Mouse (Mus musculus) heart, embryonic 13.5 days (tissue): ENCODE measurements around the gene Ndst2. TPM values are rescaled to one million over a fixed set of nuclear protein-coding genes. Genes with fewer than 3 reads are reported as not detected.
"Not testable (repeated sequence)": the region's sequence is repeated elsewhere in the genome, so short reads cannot be mapped to it uniquely, and the experiment has no call there.

Source experiments
- ATAC-seq: fragments of 200-750 bp; cut with Nextera tagmentation; 2 replicates; pipeline ENCODE4 v1.8.0; 2017; ENCODE audit warnings: moderate TSS enrichment; ENCODE audit not compliant: insufficient number of reproducible peaks, low FRiP score, low TSS enrichment; ENCODE audit errors: extremely low read depth
- H3K27ac ChIP-seq: fragments of 300-500 bp; sonication (generic); replicated peaks from 2 replicates; pipeline ENCODE4 v1.5.1; 2015; ENCODE audit warnings: moderate library complexity, mild to moderate bottlenecking, inconsistent platforms
- H3K27me3 ChIP-seq: fragments of 300-500 bp; sonication (generic); replicated peaks from 2 replicates; pipeline ENCODE4 v1.6.1; 2015; ENCODE audit warnings: mild to moderate bottlenecking, inconsistent platforms
- H3K36me3 ChIP-seq: fragments of 300-500 bp; sonication (generic); 2 replicates; pipeline ENCODE4 v1.6.1; 2015; ENCODE audit warnings: mild to moderate bottlenecking, inconsistent platforms
- H3K4me1 ChIP-seq: fragments of 300-500 bp; sonication (generic); 2 replicates; pipeline ENCODE4 v1.6.1; 2015; ENCODE audit warnings: inconsistent platforms
- H3K4me2 ChIP-seq: fragments of 300-500 bp; sonication (generic); 2 replicates; pipeline ENCODE4 v1.6.1; 2015; ENCODE audit warnings: inconsistent platforms, mild to moderate bottlenecking, moderate library complexity
- H3K4me3 ChIP-seq: fragments of 300-500 bp; sonication (generic); 2 replicates; pipeline ENCODE4 v1.5.1; 2015; ENCODE audit warnings: moderate library complexity, mild to moderate bottlenecking, inconsistent platforms
- H3K9ac ChIP-seq: fragments of 300-500 bp; sonication (generic); 2 replicates; pipeline ENCODE4 v1.6.1; 2015; ENCODE audit warnings: inconsistent platforms, mild to moderate bottlenecking, moderate library complexity
- H3K9me3 ChIP-seq: fragments of 300-500 bp; sonication (generic); 2 replicates; pipeline ENCODE4 v1.6.1; 2016; ENCODE audit warnings: inconsistent platforms
- WGBS: fragments of 180-500 bp; shearing (Covaris S2); methylation state at CpG from one replicate; pipeline ENCODE4 v1.1.7; 2015; ENCODE audit warnings: mixed read lengths; 5-methylcytosine and 5-hydroxymethylcytosine counted together
- polyA plus RNA-seq: library from polyadenylated mRNA; unstranded; fragments of >200 nt; fragmentation: Nextera tagmentation; extraction: Ambion mirVana; gene quantifications from 2 replicates; pipeline ENCODE4 v1.2.1, GENCODE M21; 2015

The Ndst2 gene
- polyA plus RNA-seq, 1 experiment from 2014 or later: 14.9 TPM

GRCm38 (mm10) chr14:20719767-20720166, 14.6 kb downstream of the Ndst2 start:
- Histone ChIP-seq H3K4me3 (no peak overlapping the region), H3K36me3 (peaks cover 100% of the 10 kb centered on the region), H3K4me1 (peaks cover 5% of the 10 kb centered on the region), H3K4me2 (no peak overlapping the region), H3K27me3 (no peaks in the 10 kb centered on the region), H3K27ac (no peak overlapping the region), H3K9me3 (no peaks in the 10 kb centered on the region), H3K9ac (no peak overlapping the region)
- WGBS: 90% methylated on average over 12 of the region's 12 CpGs
- ATAC-seq: no peak

- peaks cover 100% of the 10 kb centered on the region for H3K36me3 ChIP-seq
- H3K27ac ChIP-seq: no peak overlapping the region
- no peak overlapping the region for H3K4me2 ChIP-seq
- peaks cover 17% of the 10 kb centered on the region for H3K4me1 ChIP-seq
- ATAC-seq: no peak
- no peak overlapping the region for H3K9ac ChIP-seq
- no peaks in the 10 kb centered on the region for H3K27me3 ChIP-seq
- no peaks in the 10 kb centered on the region for H3K9me3 ChIP-seq
- WGBS: 85% methylated on average over 10 of the region's 10 CpGs
- no peak overlapping the region for H3K4me3 ChIP-seq
Observed at GRCm38 (mm10) chr14:20718443-20718842, 15.9 kb downstream of the Ndst2 start.

GRCm38 (mm10) chr14:20713832-20714231, 20.5 kb downstream of the Ndst2 start:
- peak; percentile 22; the same call in 1 of the 2 replicates for ATAC-seq
- peaks cover 91% of the 10 kb centered on the region for H3K36me3 ChIP-seq
- H3K4me3 ChIP-seq: no peak overlapping the region
- peak overlapping the region; percentile 64 for H3K9ac ChIP-seq
- H3K4me2 ChIP-seq: peak overlapping the region; percentile 24; the same call in 1 of the 2 replicates
- no peaks in the 10 kb centered on the region for H3K27me3 ChIP-seq
- H3K4me1 ChIP-seq: peaks cover 38% of the 10 kb centered on the region
- no peaks in the 10 kb centered on the region for H3K9me3 ChIP-seq
- WGBS: 24% methylated on average over 11 of the region's 11 CpGs
- H3K27ac ChIP-seq: peak overlapping the region; percentile 83

- 9% methylated on average over 10 of the region's 10 CpGs for WGBS
- Histone ChIP-seq H3K36me3 (peaks cover 53% of the 10 kb centered on the region), H3K4me2 (peak overlapping the region; percentile 87), H3K27me3 (no peaks in the 10 kb centered on the region), H3K4me3 (peak overlapping the region; percentile 99), H3K27ac (peak overlapping the region; percentile 91; the same call in 1 of the 2 replicates), H3K9me3 (no peaks in the 10 kb centered on the region), H3K4me1 (peaks cover 38% of the 10 kb centered on the region), H3K9ac (peak overlapping the region; percentile 99)
- no peak for ATAC-seq
Observed at GRCm38 (mm10) chr14:20708239-20708638, 26.1 kb downstream of the Ndst2 start.

- peak; percentile 84 for ATAC-seq
Observed at GRCm38 (mm10) chr14:20707201-20708190, 26.9 kb downstream of the Ndst2 start, which contains the start of gene Zswim8. TSS of gene Zswim8 (plus strand) at chr14:20707552.

GRCm38 (mm10) chr14:20703461-20703860, 30.9 kb downstream of the Ndst2 start:
- Histone ChIP-seq H3K4me3 (peak overlapping the region; percentile 91), H3K4me2 (peak overlapping the region; percentile 76), H3K36me3 (peaks cover 31% of the 10 kb centered on the region), H3K9ac (peak overlapping the region; percentile 96), H3K27ac (peak overlapping the region; percentile 93), H3K4me1 (peaks cover 53% of the 10 kb centered on the region)
- not testable (repeated sequence) for H3K27me3 ChIP-seq, H3K9me3 ChIP-seq, ATAC-seq
- WGBS: 10% methylated on average over 8 of the region's 8 CpGs

More at GRCm38 (mm10) chr14:20707201-20708190, 26.9 kb downstream of the Ndst2 start, which contains the start of gene Zswim8:
- H3K4me3 ChIP-seq: peak within 1 kb of the TSS; percentile 99
- no peaks in the 10 kb centered on the region for H3K9me3 ChIP-seq
- H3K27me3 ChIP-seq: no peaks in the 10 kb centered on the region
- under 1% methylated on average over 75 of the region's 80 CpGs for WGBS
- peaks cover 45% of the 10 kb centered on the region for H3K36me3 ChIP-seq
- H3K4me1 ChIP-seq: peaks cover 32% of the 10 kb centered on the region
- peak within 1 kb of the TSS; percentile 87 for H3K4me2 ChIP-seq
- peak within 1 kb of the TSS; percentile 91 for H3K27ac ChIP-seq
- H3K9ac ChIP-seq: peak within 1 kb of the TSS; percentile 99

GRCm38 (mm10) chr14:20702741-20703381, 31.5 kb downstream of the Ndst2 start, which contains the start of gene Chchd1:
TSS of gene Chchd1 (plus strand) at chr14:20703006.
- H3K4me1 ChIP-seq: peaks cover 55% of the 10 kb centered on the region
- no peaks in the 10 kb centered on the region for H3K9me3 ChIP-seq
- WGBS: under 1% methylated on average over 61 of the region's 61 CpGs
- peak within 1 kb of the TSS; percentile 93 for H3K27ac ChIP-seq
- H3K4me2 ChIP-seq: peak within 1 kb of the TSS; percentile 76
- peaks cover 37% of the 10 kb centered on the region for H3K36me3 ChIP-seq
- H3K9ac ChIP-seq: peak within 1 kb of the TSS; percentile 96
- H3K4me3 ChIP-seq: peak within 1 kb of the TSS; percentile 91
- ATAC-seq: peak; percentile 66; the same call in 1 of the 2 replicates
- H3K27me3 ChIP-seq: no peaks in the 10 kb centered on the region

- H3K4me1 ChIP-seq: peaks cover 61% of the 10 kb centered on the region
- H3K36me3 ChIP-seq: peaks cover 40% of the 10 kb centered on the region
- 0 out of 2 replicates have a peak, but pooled peaks have one; percentile 35 for ATAC-seq
- H3K27ac ChIP-seq: peak overlapping the region; percentile 93
- no peaks in the 10 kb centered on the region for H3K27me3 ChIP-seq
- WGBS: 6% methylated on average over 15 of the region's 15 CpGs
- H3K4me2 ChIP-seq: peak overlapping the region; percentile 76
- peak overlapping the region; percentile 91 for H3K4me3 ChIP-seq
- peak overlapping the region; percentile 96 for H3K9ac ChIP-seq
- no peaks in the 10 kb centered on the region for H3K9me3 ChIP-seq
Observed at GRCm38 (mm10) chr14:20702096-20702740, 32.1 kb downstream of the Ndst2 start.

- Histone ChIP-seq H3K4me2 (peak overlapping the region; percentile 76), H3K27ac (peak overlapping the region; percentile 93), H3K27me3 (no peaks in the 10 kb centered on the region), H3K36me3 (peaks cover 40% of the 10 kb centered on the region), H3K4me1 (peaks cover 65% of the 10 kb centered on the region), H3K4me3 (peak overlapping the region; percentile 91), H3K9me3 (no peaks in the 10 kb centered on the region), H3K9ac (peak overlapping the region; percentile 96)
- no peak for ATAC-seq
- WGBS: 72% methylated on average over 8 of the region's 8 CpGs
Observed at GRCm38 (mm10) chr14:20701554-20701953, 32.8 kb downstream of the Ndst2 start.

- no peak overlapping the region for H3K4me2 ChIP-seq
- peaks cover 71% of the 10 kb centered on the region for H3K4me1 ChIP-seq
- peaks cover 36% of the 10 kb centered on the region for H3K36me3 ChIP-seq
- no peak overlapping the region for H3K4me3 ChIP-seq
- peak overlapping the region; percentile 61 for H3K9ac ChIP-seq
- no peak for ATAC-seq
- no peaks in the 10 kb centered on the region for H3K27me3 ChIP-seq
- no peak overlapping the region for H3K27ac ChIP-seq
- no peaks in the 10 kb centered on the region for H3K9me3 ChIP-seq
- 82% methylated on average over 3 of the region's 3 CpGs for WGBS
Observed at GRCm38 (mm10) chr14:20700362-20700761, 34.0 kb downstream of the Ndst2 start.
